Mouse (Mus musculus): ENCODE data around the gene Mgat5b. TPM values are rescaled to one million over a fixed set of nuclear protein-coding genes. Genes with fewer than 3 reads are reported as not detected.

Mgat5b gene
- total and polyA plus RNA-seq, 3 experiments, result 0.10 to 0.82 (median 0.11) TPM

- no peaks in the 10 kb centered on the region; the same call in 1 of the 2 replicates for H3K27me3 ChIP-seq (ENCODE audit: control insufficient read depth, insufficient read depth, low read length)
- 12% methylated on average over 18 of the region's 20 CpGs for WGBS
- H3K27ac ChIP-seq, result no peak overlapping the region
These were observed 21.6 kb downstream of the Mgat5b start for GRCm38 (mm10) chr11:116940088-116940855.

GRCm38 (mm10) chr11:116944346-116944745, 25.7 kb downstream of the Mgat5b start:
- Histone ChIP-seq H3K27ac (no peak overlapping the region), H3K36me3 (ENCODE audit: control insufficient read depth, insufficient read depth, low read length) (no peaks in the 10 kb centered on the region), H3K4me1 (ENCODE audit: control insufficient read depth, insufficient read depth, low read length) (no peaks in the 10 kb centered on the region), H3K79me2 (replicated peaks; ENCODE audit: control insufficient read depth, insufficient read depth, low read length) (no peaks in the 10 kb centered on the region), H3K4me3 (no peak overlapping the region), H3K9ac (ENCODE audit: low read depth, low read length) (no peak overlapping the region), H3K27me3 (ENCODE audit: control insufficient read depth, insufficient read depth, low read length) (no peaks in the 10 kb centered on the region; the same call in 1 of the 2 replicates)
- WGBS, result 30% methylated on average over 4 of the region's 4 CpGs
- TF ChIP-seq EP300 (IDR thresholded peaks at IDR 0.05; ENCODE audit: insufficient read depth, low read depth, low read length), result no peak
- TF ChIP-seq CTCF (IDR thresholded peaks at IDR 0.05), result no peak
- TF ChIP-seq POLR2A (IDR thresholded peaks at IDR 0.05; ENCODE audit: insufficient read depth, low read depth, low read length), result no peak
- intact Hi-C loops (cut with DNase I), result no loop called here
- DNase-seq, result no peak

More at GRCm38 (mm10) chr11:116940088-116940855, 21.6 kb downstream of the Mgat5b start:
- DNase-seq, result no peak
- TF ChIP-seq EP300 (IDR thresholded peaks at IDR 0.05; ENCODE audit: insufficient read depth, low read depth, low read length) (no peak), POLR2A (IDR thresholded peaks at IDR 0.05; ENCODE audit: insufficient read depth, low read depth, low read length) (no peak), CTCF (IDR thresholded peaks at IDR 0.05) (no peak)
- H3K36me3 ChIP-seq (ENCODE audit: control insufficient read depth, insufficient read depth, low read length), result no peaks in the 10 kb centered on the region
- H3K4me1 ChIP-seq (ENCODE audit: control insufficient read depth, insufficient read depth, low read length), result no peaks in the 10 kb centered on the region
- intact Hi-C loops (cut with DNase I), result no loop called here
- no peak overlapping the region for H3K9ac ChIP-seq (ENCODE audit: low read depth, low read length)
- H3K79me2 ChIP-seq (replicated peaks; ENCODE audit: control insufficient read depth, insufficient read depth, low read length), result no peaks in the 10 kb centered on the region
- no peak overlapping the region for H3K4me3 ChIP-seq

- no peak overlapping the region for H3K4me3 ChIP-seq
- WGBS, result 38% methylated on average over 9 of the region's 9 CpGs
- no peak for DNase-seq
- no peaks in the 10 kb centered on the region for H3K36me3 ChIP-seq (ENCODE audit: control insufficient read depth, insufficient read depth, low read length)
- no peak overlapping the region for H3K9ac ChIP-seq (ENCODE audit: low read depth, low read length)
- no peak for TF ChIP-seq EP300 (IDR thresholded peaks at IDR 0.05; ENCODE audit: insufficient read depth, low read depth, low read length)
- no peak for TF ChIP-seq POLR2A (IDR thresholded peaks at IDR 0.05; ENCODE audit: insufficient read depth, low read depth, low read length)
- TF ChIP-seq CTCF (IDR thresholded peaks at IDR 0.05), result no peak
- no peaks in the 10 kb centered on the region for H3K79me2 ChIP-seq (replicated peaks; ENCODE audit: control insufficient read depth, insufficient read depth, low read length)
- no peaks in the 10 kb centered on the region for H3K27me3 ChIP-seq (ENCODE audit: control insufficient read depth, insufficient read depth, low read length)
- H3K27ac ChIP-seq, result no peak overlapping the region
- peaks cover 2% of the 10 kb centered on the region; the same call in 1 of the 2 replicates for H3K4me1 ChIP-seq (ENCODE audit: control insufficient read depth, insufficient read depth, low read length)
- intact Hi-C loops (cut with DNase I), result no loop called here
These were observed 31.2 kb downstream of the Mgat5b start for GRCm38 (mm10) chr11:116949832-116950231.

- Histone ChIP-seq H3K36me3 (ENCODE audit: control insufficient read depth, insufficient read depth, low read length) (no peaks in the 10 kb centered on the region), H3K27ac (no peak overlapping the region), H3K27me3 (ENCODE audit: control insufficient read depth, insufficient read depth, low read length) (no peaks in the 10 kb centered on the region), H3K79me2 (replicated peaks; ENCODE audit: control insufficient read depth, insufficient read depth, low read length) (no peaks in the 10 kb centered on the region), H3K9ac (ENCODE audit: low read depth, low read length) (no peak overlapping the region), H3K4me1 (ENCODE audit: control insufficient read depth, insufficient read depth, low read length) (peaks cover 2% of the 10 kb centered on the region; the same call in 1 of the 2 replicates), H3K4me3 (no peak overlapping the region)
- 67% methylated on average over 1 of the region's 1 CpGs for WGBS
- intact Hi-C loops (cut with DNase I), result no loop called here
- TF ChIP-seq EP300 (IDR thresholded peaks at IDR 0.05; ENCODE audit: insufficient read depth, low read depth, low read length), result no peak
- no peak for TF ChIP-seq POLR2A (IDR thresholded peaks at IDR 0.05; ENCODE audit: insufficient read depth, low read depth, low read length)
- no peak for TF ChIP-seq CTCF (IDR thresholded peaks at IDR 0.05)
- DNase-seq, result no peak
These were observed 32.8 kb downstream of the Mgat5b start for GRCm38 (mm10) chr11:116951429-116951828.

GRCm38 (mm10) chr11:116954231-116955118, 35.8 kb downstream of the Mgat5b start:
- peaks cover 2% of the 10 kb centered on the region; the same call in 1 of the 2 replicates for H3K4me1 ChIP-seq (ENCODE audit: control insufficient read depth, insufficient read depth, low read length)
- no peaks in the 10 kb centered on the region for H3K79me2 ChIP-seq (replicated peaks; ENCODE audit: control insufficient read depth, insufficient read depth, low read length)
- H3K27ac ChIP-seq, result no peak overlapping the region
- TF ChIP-seq POLR2A (IDR thresholded peaks at IDR 0.05; ENCODE audit: insufficient read depth, low read depth, low read length) (no peak), EP300 (IDR thresholded peaks at IDR 0.05; ENCODE audit: insufficient read depth, low read depth, low read length) (no peak), CTCF (IDR thresholded peaks at IDR 0.05) (no peak)
- H3K36me3 ChIP-seq (ENCODE audit: control insufficient read depth, insufficient read depth, low read length), result no peaks in the 10 kb centered on the region
- H3K27me3 ChIP-seq (ENCODE audit: control insufficient read depth, insufficient read depth, low read length), result no peaks in the 10 kb centered on the region
- no peak overlapping the region for H3K9ac ChIP-seq (ENCODE audit: low read depth, low read length)
- WGBS, result 60% methylated on average over 23 of the region's 23 CpGs
- H3K4me3 ChIP-seq, result no peak overlapping the region
- intact Hi-C loops (cut with DNase I), result no loop called here
- DNase-seq, result no peak

Data from heart, adult 2 months (tissue).